Mouse (Mus musculus) cortical plate, adult 2 months (tissue): ENCODE data around the gene Ubxn1.

Source experiments
- CTCF ChIP-seq: fragments of 200-500 bp; IDR thresholded peaks from 2 replicates; pipeline ENCODE4 v1.5.1; 2011; ENCODE audit warnings: mild to moderate bottlenecking, control low read depth, low read length; ENCODE audit not compliant: insufficient read depth; ENCODE audit errors: extremely low read depth
- POLR2A ChIP-seq: fragments of 200-500 bp; IDR thresholded peaks from 2 replicates; pipeline ENCODE4 v1.6.1; 2011; ENCODE audit warnings: mild to moderate bottlenecking, low read length, control low read depth; ENCODE audit not compliant: insufficient read depth; ENCODE audit errors: extremely low read depth

- TF ChIP-seq POLR2A (no peak), CTCF (0 out of 2 replicates have a peak, but pooled peaks have one; percentile 15)
Measured at GRCm38 (mm10) chr19:8859018-8859417, 12.3 kb upstream of the Ubxn1 start.
